Mouse (Mus musculus) bone marrow, adult 2 months (tissue): Measurements from ENCODE around the gene Cacna2d2. TPM values are rescaled to one million over a fixed set of nuclear protein-coding genes. Genes with fewer than 3 reads are reported as not detected.

ENCODE experiments used
- H3K27ac ChIP-seq: fragments of 200-500 bp; 2 replicates; pipeline ENCODE4 v1.5.1; 2012; ENCODE audit warnings: low read depth, mild to moderate bottlenecking, control low read depth, inconsistent platforms, low read length; ENCODE audit not compliant: control insufficient read depth, poor library complexity, insufficient read depth
- H3K4me1 ChIP-seq: fragments of 200-500 bp; 2 replicates; pipeline ENCODE4 v1.6.1; 2011; ENCODE audit warnings: low read length; ENCODE audit not compliant: control insufficient read depth, insufficient read depth
- H3K4me3 ChIP-seq: fragments of 200-500 bp; replicated peaks from 2 replicates; pipeline ENCODE3; 2011; ENCODE audit warnings: mild to moderate bottlenecking, low read depth, low read length, control low read depth; ENCODE audit not compliant: control insufficient read depth
- CTCF ChIP-seq: fragments of 200-500 bp; IDR thresholded peaks from 2 replicates; pipeline ENCODE4 v1.5.1; 2011; ENCODE audit warnings: low read length, control low read depth; ENCODE audit not compliant: control insufficient read depth, insufficient read depth
- POLR2A ChIP-seq: fragments of 200-500 bp; IDR thresholded peaks from 2 replicates; pipeline ENCODE4 v1.6.1; 2011; ENCODE audit warnings: low read depth, mild to moderate bottlenecking, control low read depth, low read length, borderline replicate concordance; ENCODE audit not compliant: control insufficient read depth
- WGBS: fragments of 180-500 bp; shearing (Covaris S2); methylation state at CpG from one replicate; pipeline ENCODE4 v1.1.7; 2018; 5-methylcytosine and 5-hydroxymethylcytosine counted together
- polyA plus RNA-seq: library from polyadenylated mRNA; stranded (reverse); fragments of >200 nt; gene quantifications from 2 replicates; pipeline ENCODE4 v1.2.4, GENCODE M21; 2011; ENCODE audit warnings: low replicate concordance; ENCODE audit not compliant: missing spikeins, insufficient read depth, insufficient read length

The Cacna2d2 gene
- polyA plus RNA-seq, 1 experiment, result not detected

GRCm38 (mm10) chr9:107577871-107578270, 178.5 kb downstream of the Cacna2d2 start:
- TF ChIP-seq POLR2A (no peak), CTCF (no peak)
- Histone ChIP-seq H3K27ac (no peak overlapping the region), H3K4me3 (no peak overlapping the region), H3K4me1 (no peaks in the 10 kb centered on the region; the same call in 1 of the 2 replicates)
- 94% methylated on average over 10 of the region's 10 CpGs for WGBS

- WGBS, result 78% methylated on average over 3 of the region's 3 CpGs
- H3K27ac ChIP-seq, result no peak within 1 kb of the TSS
- H3K4me3 ChIP-seq, result no peak within 1 kb of the TSS
- TF ChIP-seq POLR2A (no peak), CTCF (no peak)
- H3K4me1 ChIP-seq, result no peaks in the 10 kb centered on the region; the same call in 1 of the 2 replicates
Measured at GRCm38 (mm10) chr9:107578587-107578986, 179.2 kb downstream of the Cacna2d2 start, which contains the start of gene Naa80. TSS of gene Naa80 (plus strand) at chr9:107578887.

Other genes with a start within 250 kb of the Cacna2d2 start
- 0.83 TPM in 1 of 2 replicates, not detected in the other for gene Dock3, start 167.7 kb upstream of the Cacna2d2 start, polyA plus RNA-seq
- gene Mapkapk3, start 109.7 kb upstream of the Cacna2d2 start, polyA plus RNA-seq, result 16.9 and 46.9 TPM in 2 replicates
- gene Cish, start 103.6 kb upstream of the Cacna2d2 start, polyA plus RNA-seq, result 2.5 and 7.0 TPM in 2 replicates
- 18.2 and 30.2 TPM in 2 replicates for gene Hemk1, start 61.3 kb upstream of the Cacna2d2 start, polyA plus RNA-seq
- gene 6430571L13Rik, start 59.0 kb upstream of the Cacna2d2 start, polyA plus RNA-seq, result not detected in 2 replicates
- gene Tmem115, start 134.3 kb downstream of the Cacna2d2 start, polyA plus RNA-seq, result 2.2 and 6.6 TPM in 2 replicates
- 6.0 and 10.3 TPM in 2 replicates for gene Cyb561d2, start 142.6 kb downstream of the Cacna2d2 start, polyA plus RNA-seq
- 9.3 and 24.6 TPM in 2 replicates for gene Nprl2, start 142.6 kb downstream of the Cacna2d2 start, polyA plus RNA-seq
- not detected in 2 replicates for gene Zmynd10, start 147.7 kb downstream of the Cacna2d2 start, polyA plus RNA-seq
- 31.3 and 32.3 TPM in 2 replicates for gene Rassf1, start 151.9 kb downstream of the Cacna2d2 start, polyA plus RNA-seq
- 15.0 and 22.1 TPM in 2 replicates for gene Tusc2, start 163.6 kb downstream of the Cacna2d2 start, polyA plus RNA-seq
- gene Hyal2, start 168.3 kb downstream of the Cacna2d2 start, polyA plus RNA-seq, result 6.8 and 7.2 TPM in 2 replicates
- 2.9 and 8.5 TPM in 2 replicates for gene Hyal1, start 177.3 kb downstream of the Cacna2d2 start, polyA plus RNA-seq
- gene Naa80, start 179.3 kb downstream of the Cacna2d2 start, polyA plus RNA-seq, result 14.9 and 34.9 TPM in 2 replicates
- 2.8 TPM in 1 of 2 replicates, not detected in the other for gene Hyal3, start 181.2 kb downstream of the Cacna2d2 start, polyA plus RNA-seq
- 172 and 173 TPM in 2 replicates for gene Ifrd2, start 188.0 kb downstream of the Cacna2d2 start, polyA plus RNA-seq
- 2.1 TPM in 1 of 2 replicates, not detected in the other for gene Sema3b, start 209.6 kb downstream of the Cacna2d2 start, polyA plus RNA-seq
- 198 and 273 TPM in 2 replicates for gene Gnai2, start 235.8 kb downstream of the Cacna2d2 start, polyA plus RNA-seq